Mouse (Mus musculus) neural tube, embryonic 11.5 days (tissue): ENCODE results near the gene Tmem8. TPM values are rescaled to one million over a fixed set of nuclear protein-coding genes. Genes with fewer than 3 reads are reported as not detected.

Experiments
- ATAC-seq: fragments of 200-750 bp; cut with Nextera tagmentation; 2 replicates; pipeline ENCODE4 v1.8.0; 2017; ENCODE audit warnings: moderate number of reproducible peaks, mild to moderate bottlenecking, moderate TSS enrichment, moderate library complexity; ENCODE audit not compliant: insufficient read depth, low FRiP score, low TSS enrichment
- DNase-seq: peaks from one replicate; pipeline ENCODE4 v3.0.0-alpha.2; 2015; ENCODE audit warnings: low spot score
- H3K27ac ChIP-seq: fragments of 300-500 bp; sonication (generic); 2 replicates; pipeline ENCODE4 v1.5.1; 2014; ENCODE audit warnings: low read depth, mild to moderate bottlenecking, low read length
- H3K27me3 ChIP-seq: fragments of 300-500 bp; sonication (generic); 2 replicates; pipeline ENCODE4 v1.6.1; 2014; ENCODE audit warnings: mild to moderate bottlenecking, low read length, mixed read lengths; ENCODE audit not compliant: control insufficient read depth, insufficient read depth
- H3K36me3 ChIP-seq: fragments of 300-500 bp; sonication (generic); 2 replicates; pipeline ENCODE4 v1.6.1; 2014; ENCODE audit warnings: mild to moderate bottlenecking, low read length, moderate library complexity, mixed read lengths; ENCODE audit not compliant: control insufficient read depth, insufficient read depth
- H3K4me1 ChIP-seq: fragments of 300-500 bp; sonication (generic); 2 replicates; pipeline ENCODE4 v1.6.1; 2014; ENCODE audit warnings: low read length, mixed read lengths; ENCODE audit not compliant: control insufficient read depth, insufficient read depth
- H3K4me2 ChIP-seq: fragments of 300-500 bp; sonication (generic); 2 replicates; pipeline ENCODE4 v1.6.1; 2014; ENCODE audit warnings: low read depth, mild to moderate bottlenecking, moderate library complexity
- H3K4me3 ChIP-seq: fragments of 300-500 bp; sonication (generic); 2 replicates; pipeline ENCODE4 v1.5.1; 2014; ENCODE audit warnings: low read depth, low read length
- H3K9ac ChIP-seq: fragments of 300-500 bp; sonication (generic); 2 replicates; pipeline ENCODE4 v1.6.1; 2014; ENCODE audit warnings: mild to moderate bottlenecking, low read length
- H3K9me3 ChIP-seq: fragments of 300-500 bp; sonication (generic); 2 replicates; pipeline ENCODE4 v1.6.1; 2016; ENCODE audit warnings: low read length; ENCODE audit not compliant: control insufficient read depth
- WGBS: fragments of 180-500 bp; shearing (Covaris S2); extraction: QIAGEN DNeasy Blood & Tissue Kit; methylation state at CpG from one replicate; pipeline ENCODE4 v1.1.7; 2014; 5-methylcytosine and 5-hydroxymethylcytosine counted together
- polyA plus RNA-seq: library from polyadenylated mRNA; unstranded; fragments of >200 nt; fragmentation: Nextera tagmentation; extraction: Ambion mirVana; gene quantifications from 2 replicates; pipeline ENCODE4 v1.2.1, GENCODE M21; 2014

The Tmem8 gene
- polyA plus RNA-seq, 1 experiment from 2014 or later, result 1.1 TPM

DNA sequence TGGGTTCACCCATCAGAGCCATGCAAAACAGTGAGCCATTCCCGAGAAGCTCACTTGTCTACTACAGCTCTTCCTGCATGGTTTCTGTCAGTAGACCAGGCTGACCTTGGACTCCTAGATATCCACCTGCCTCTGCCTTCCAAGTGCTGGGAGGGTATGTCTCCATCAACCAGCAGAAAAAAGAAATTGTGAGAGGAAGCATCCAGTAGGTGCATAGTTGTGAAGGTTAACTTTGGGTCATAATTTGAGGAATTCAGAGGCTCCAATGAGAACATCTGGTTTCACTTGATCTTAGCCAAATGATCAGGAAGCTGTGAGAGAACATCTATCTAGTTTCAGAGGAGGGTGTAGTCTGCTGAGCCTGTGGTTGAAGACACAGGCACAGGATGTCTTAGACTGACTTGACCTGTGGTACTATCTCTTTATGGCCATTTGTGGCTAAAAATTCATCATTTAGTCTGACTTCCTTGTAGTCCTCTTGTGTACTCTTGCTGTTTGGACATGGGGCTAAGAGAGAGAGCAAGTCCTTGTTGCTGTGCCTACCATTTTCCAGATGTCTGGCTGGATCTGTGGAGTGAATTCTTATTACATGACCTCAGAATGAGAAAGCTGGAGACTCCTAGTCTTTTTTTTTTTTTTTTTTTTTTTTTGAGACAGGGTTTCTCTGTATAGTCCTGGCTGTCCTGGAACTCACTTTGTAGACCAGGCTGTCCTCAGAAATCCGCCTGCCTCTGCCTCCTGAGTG, 39.0 kb downstream of the Tmem8 start:
- DNase-seq (no peak), ATAC-seq (no peak)
- Histone ChIP-seq H3K4me1 (no peaks in the 10 kb centered on the region), H3K4me3 (no peak overlapping the region), H3K27me3 (no peaks in the 10 kb centered on the region), H3K9me3 (no peaks in the 10 kb centered on the region; the same call in 1 of the 2 replicates), H3K27ac (no peak overlapping the region), H3K9ac (no peak overlapping the region), H3K36me3 (peaks cover 10% of the 10 kb centered on the region), H3K4me2 (no peak overlapping the region)
- WGBS, result 88% methylated on average over 2 of the region's 2 CpGs

DNA sequence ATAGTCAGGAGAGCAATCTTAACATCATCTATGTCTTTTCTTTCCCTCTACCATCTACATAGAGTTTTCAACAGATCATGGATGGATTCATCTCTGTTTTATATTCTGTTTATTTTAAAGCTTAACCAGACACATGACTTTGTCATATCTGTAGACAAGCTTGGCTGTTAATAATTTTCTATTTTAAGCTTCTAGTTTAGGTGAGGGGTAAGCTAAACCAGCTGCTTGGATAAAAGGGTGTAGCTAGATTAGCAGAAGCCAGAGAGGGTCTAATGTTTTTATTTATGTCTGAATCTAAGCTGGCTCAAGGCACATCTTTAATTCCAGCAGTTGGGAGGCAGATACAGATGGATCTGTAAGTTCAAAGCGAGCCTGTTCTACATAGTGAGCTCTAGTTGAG, 49.6 kb downstream of the Tmem8 start:
- Histone ChIP-seq H3K4me1 (no peaks in the 10 kb centered on the region), H3K4me3 (no peak overlapping the region), H3K27me3 (no peaks in the 10 kb centered on the region), H3K9me3 (no peaks in the 10 kb centered on the region), H3K9ac (no peak overlapping the region), H3K27ac (no peak overlapping the region), H3K36me3 (no peaks in the 10 kb centered on the region; the same call in 1 of the 2 replicates), H3K4me2 (no peak overlapping the region)
- ATAC-seq (no peak), DNase-seq (no peak)
- WGBS, result 86% methylated on average over 1 of the region's 1 CpGs

DNA sequence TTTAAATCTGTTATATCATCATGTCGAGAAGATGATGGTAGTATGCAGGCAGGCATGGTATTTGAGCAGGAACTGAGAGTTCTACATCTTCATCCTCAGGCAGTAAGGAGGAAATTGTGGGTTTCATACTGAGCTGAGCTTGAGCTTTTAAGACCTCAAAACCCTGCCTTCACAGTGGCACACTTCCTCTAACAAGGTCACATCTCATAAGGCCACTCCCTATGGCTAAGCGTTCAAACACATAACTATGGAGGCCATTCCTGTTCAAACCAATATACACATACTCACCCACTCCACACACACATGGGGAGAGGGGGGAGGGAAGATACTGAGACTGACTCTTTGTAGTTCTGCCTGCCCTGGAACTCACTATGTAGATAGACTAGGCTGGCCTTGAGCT, 54.9 kb downstream of the Tmem8 start:
- no peak for DNase-seq
- no peak for ATAC-seq
- 96% methylated on average over 2 of the region's 2 CpGs for WGBS

More for the DNA sequence above, 54.9 kb downstream of the Tmem8 start:
- H3K4me2 ChIP-seq, result no peak overlapping the region
- H3K27ac ChIP-seq, result no peak overlapping the region
- H3K36me3 ChIP-seq, result no peaks in the 10 kb centered on the region
- H3K9me3 ChIP-seq, result no peaks in the 10 kb centered on the region
- no peaks in the 10 kb centered on the region for H3K4me1 ChIP-seq
- H3K4me3 ChIP-seq, result no peak overlapping the region
- no peaks in the 10 kb centered on the region for H3K27me3 ChIP-seq
- no peak overlapping the region for H3K9ac ChIP-seq

Other genes with a start within 250 kb of the Tmem8 start
- gene Mcrip2, start 244.5 kb upstream of the Tmem8 start, polyA plus RNA-seq, result 8.2 and 8.7 TPM in 2 replicates
- 57.8 and 58.8 TPM in 2 replicates for gene Mettl26, start 238.2 kb upstream of the Tmem8 start, polyA plus RNA-seq
- gene Wfikkn1, start 232.4 kb upstream of the Tmem8 start, polyA plus RNA-seq, result 1.2 and 1.7 TPM in 2 replicates
- 23.6 and 25.9 TPM in 2 replicates for gene Rab40c, start 193.6 kb upstream of the Tmem8 start, polyA plus RNA-seq
- gene Pigq, start 168.4 kb upstream of the Tmem8 start, polyA plus RNA-seq, result 51.6 and 60.9 TPM in 2 replicates
- gene Nhlrc4, start 168.3 kb upstream of the Tmem8 start, polyA plus RNA-seq, result 0.11 and 0.38 TPM in 2 replicates
- not detected in 2 replicates for gene A930017K11Rik, start 160.7 kb upstream of the Tmem8 start, polyA plus RNA-seq
- 21.0 and 23.3 TPM in 2 replicates for gene Capn15, start 127.5 kb upstream of the Tmem8 start, polyA plus RNA-seq
- gene Rab11fip3, start 43.7 kb upstream of the Tmem8 start, polyA plus RNA-seq, result 24.4 and 24.8 TPM in 2 replicates
- gene Decr2, start 23.0 kb upstream of the Tmem8 start, polyA plus RNA-seq, result 16.5 and 22.9 TPM in 2 replicates
- gene Nme4, start 17.7 kb upstream of the Tmem8 start, polyA plus RNA-seq, result 66.9 and 68.2 TPM in 2 replicates
- 240 and 252 TPM in 2 replicates for gene Mrpl28, start 10.2 kb downstream of the Tmem8 start, polyA plus RNA-seq
- gene Axin1, start 25.4 kb downstream of the Tmem8 start, polyA plus RNA-seq, result 19.3 and 20.9 TPM in 2 replicates
- gene Pdia2, start 85.8 kb downstream of the Tmem8 start, polyA plus RNA-seq, result 0.27 and 1.0 TPM in 2 replicates
- 0.53 and 0.77 TPM in 2 replicates for gene Rgs11, start 89.7 kb downstream of the Tmem8 start, polyA plus RNA-seq
- 14.5 and 16.2 TPM in 2 replicates for gene Arhgdig, start 94.5 kb downstream of the Tmem8 start, polyA plus RNA-seq
- 22.2 and 22.7 TPM in 2 replicates for gene Fam234a, start 130.9 kb downstream of the Tmem8 start, polyA plus RNA-seq
- 125 and 128 TPM in 2 replicates for gene Luc7l, start 139.6 kb downstream of the Tmem8 start, polyA plus RNA-seq